Mouse (Mus musculus) stomach, embryonic 15.5 days (tissue): ENCODE measurements around the gene Bmper. TPM values are rescaled to one million over a fixed set of nuclear protein-coding genes. Genes with fewer than 3 reads are reported as not detected.

ENCODE experiments used
- ATAC-seq: fragments of 200-750 bp; cut with Nextera tagmentation; 2 replicates; pipeline ENCODE4 v1.8.0; 2017; ENCODE audit warnings: low read depth, moderate number of reproducible peaks, moderate TSS enrichment; ENCODE audit not compliant: insufficient read depth, low FRiP score
- H3K27ac ChIP-seq: fragments of 300-500 bp; sonication (generic); 2 replicates; pipeline ENCODE4 v1.5.1; 2015; ENCODE audit warnings: mild to moderate bottlenecking, inconsistent platforms
- H3K27me3 ChIP-seq: fragments of 300-500 bp; sonication (generic); replicated peaks from 2 replicates; pipeline ENCODE4 v1.6.1; 2015; ENCODE audit warnings: inconsistent platforms
- H3K36me3 ChIP-seq: fragments of 300-500 bp; sonication (generic); 2 replicates; pipeline ENCODE4 v1.6.1; 2015; ENCODE audit warnings: inconsistent platforms
- H3K4me1 ChIP-seq: fragments of 300-500 bp; sonication (generic); 2 replicates; pipeline ENCODE4 v1.6.1; 2015; ENCODE audit warnings: inconsistent platforms
- H3K4me2 ChIP-seq: fragments of 300-500 bp; sonication (generic); 2 replicates; pipeline ENCODE4 v1.6.1; 2015; ENCODE audit warnings: mild to moderate bottlenecking, inconsistent platforms
- H3K4me3 ChIP-seq: fragments of 300-500 bp; sonication (generic); replicated peaks from 2 replicates; pipeline ENCODE4 v1.5.1; 2015; ENCODE audit warnings: inconsistent platforms
- H3K9ac ChIP-seq: fragments of 300-500 bp; sonication (generic); 2 replicates; pipeline ENCODE4 v1.6.1; 2015; ENCODE audit warnings: inconsistent platforms
- H3K9me3 ChIP-seq: fragments of 300-500 bp; sonication (generic); 2 replicates; pipeline ENCODE4 v1.6.1; 2016; ENCODE audit warnings: inconsistent platforms
- WGBS: fragments of 180-500 bp; shearing (Covaris S2); methylation state at CpG from one replicate; pipeline ENCODE4 v1.1.7; 2015; 5-methylcytosine and 5-hydroxymethylcytosine counted together
- polyA plus RNA-seq: library from polyadenylated mRNA; unstranded; fragments of >200 nt; fragmentation: Nextera tagmentation; extraction: Ambion mirVana; gene quantifications from 2 replicates; pipeline ENCODE4 v1.2.1, GENCODE M21; 2015

The Bmper gene
- polyA plus RNA-seq, 1 experiment from 2014 or later = 7.3 TPM

GRCm38 (mm10) chr9:23262851-23263250 lies 40.0 kb downstream of the Bmper start:
- 81% methylated on average over 7 of the region's 7 CpGs for WGBS
- Histone ChIP-seq H3K36me3 (no peaks in the 10 kb centered on the region), H3K4me3 (no peak overlapping the region), H3K27me3 (no peaks in the 10 kb centered on the region), H3K27ac (no peak overlapping the region), H3K9ac (no peak overlapping the region), H3K4me2 (no peak overlapping the region), H3K9me3 (no peaks in the 10 kb centered on the region), H3K4me1 (no peaks in the 10 kb centered on the region)
- no peak for ATAC-seq

- Histone ChIP-seq H3K9ac (no peak overlapping the region), H3K27me3 (no peaks in the 10 kb centered on the region), H3K27ac (no peak overlapping the region), H3K4me1 (no peaks in the 10 kb centered on the region), H3K4me3 (no peak overlapping the region), H3K9me3 (no peaks in the 10 kb centered on the region), H3K36me3 (no peaks in the 10 kb centered on the region), H3K4me2 (no peak overlapping the region)
- ATAC-seq = no peak
- 81% methylated on average over 4 of the region's 4 CpGs for WGBS
Observed at GRCm38 (mm10) chr9:23264471-23264870, 41.6 kb downstream of the Bmper start.

GRCm38 (mm10) chr9:23268609-23269008 lies 45.7 kb downstream of the Bmper start:
- H3K27me3 ChIP-seq = no peaks in the 10 kb centered on the region
- no peaks in the 10 kb centered on the region for H3K9me3 ChIP-seq
- H3K27ac ChIP-seq = no peak overlapping the region
- no peak for ATAC-seq
- H3K36me3 ChIP-seq = no peaks in the 10 kb centered on the region
- no peaks in the 10 kb centered on the region for H3K4me1 ChIP-seq
- H3K9ac ChIP-seq = no peak overlapping the region
- no peak overlapping the region for H3K4me3 ChIP-seq
- 66% methylated on average over 7 of the region's 7 CpGs for WGBS
- H3K4me2 ChIP-seq = no peak overlapping the region

GRCm38 (mm10) chr9:23269087-23269486 lies 46.2 kb downstream of the Bmper start:
- Histone ChIP-seq H3K27me3 (no peaks in the 10 kb centered on the region), H3K4me3 (no peak overlapping the region), H3K36me3 (no peaks in the 10 kb centered on the region), H3K27ac (no peak overlapping the region), H3K4me2 (no peak overlapping the region), H3K9ac (no peak overlapping the region), H3K9me3 (no peaks in the 10 kb centered on the region), H3K4me1 (no peaks in the 10 kb centered on the region)
- ATAC-seq = no peak
- 64% methylated on average over 2 of the region's 2 CpGs for WGBS

- Histone ChIP-seq H3K36me3 (no peaks in the 10 kb centered on the region), H3K9me3 (no peaks in the 10 kb centered on the region), H3K27me3 (no peaks in the 10 kb centered on the region), H3K27ac (no peak overlapping the region), H3K4me2 (no peak overlapping the region), H3K4me3 (no peak overlapping the region), H3K9ac (no peak overlapping the region), H3K4me1 (no peaks in the 10 kb centered on the region)
- WGBS = 86% methylated on average over 4 of the region's 4 CpGs
- no peak for ATAC-seq
Observed at GRCm38 (mm10) chr9:23276244-23276643, 53.4 kb downstream of the Bmper start.

GRCm38 (mm10) chr9:23284940-23285460 lies 62.1 kb downstream of the Bmper start:
- Histone ChIP-seq H3K9ac (no peak overlapping the region), H3K9me3 (no peaks in the 10 kb centered on the region), H3K4me1 (no peaks in the 10 kb centered on the region), H3K4me2 (no peak overlapping the region), H3K27ac (no peak overlapping the region), H3K4me3 (no peak overlapping the region), H3K27me3 (no peaks in the 10 kb centered on the region), H3K36me3 (no peaks in the 10 kb centered on the region)
- no peak for ATAC-seq
- WGBS = 70% methylated on average over 4 of the region's 4 CpGs

- WGBS = 87% methylated on average over 3 of the region's 3 CpGs
- Histone ChIP-seq H3K27ac (no peak overlapping the region), H3K27me3 (no peaks in the 10 kb centered on the region), H3K4me1 (no peaks in the 10 kb centered on the region), H3K9ac (no peak overlapping the region), H3K9me3 (no peaks in the 10 kb centered on the region), H3K36me3 (no peaks in the 10 kb centered on the region), H3K4me2 (no peak overlapping the region), H3K4me3 (no peak overlapping the region)
- no peak for ATAC-seq
Observed at GRCm38 (mm10) chr9:23293574-23293973, 70.7 kb downstream of the Bmper start.

GRCm38 (mm10) chr9:23295569-23295968 lies 72.7 kb downstream of the Bmper start:
- no peaks in the 10 kb centered on the region for H3K27me3 ChIP-seq
- no peaks in the 10 kb centered on the region for H3K36me3 ChIP-seq
- H3K4me2 ChIP-seq = no peak overlapping the region
- no peaks in the 10 kb centered on the region for H3K9me3 ChIP-seq
- ATAC-seq = no peak
- H3K9ac ChIP-seq = no peak overlapping the region
- no peaks in the 10 kb centered on the region for H3K4me1 ChIP-seq
- 75% methylated on average over 6 of the region's 6 CpGs for WGBS
- H3K4me3 ChIP-seq = no peak overlapping the region
- H3K27ac ChIP-seq = no peak overlapping the region

GRCm38 (mm10) chr9:23297491-23298170 lies 74.8 kb downstream of the Bmper start:
- Histone ChIP-seq H3K9me3 (no peaks in the 10 kb centered on the region), H3K4me2 (no peak overlapping the region), H3K4me1 (no peaks in the 10 kb centered on the region), H3K27me3 (no peaks in the 10 kb centered on the region), H3K4me3 (no peak overlapping the region), H3K27ac (no peak overlapping the region), H3K9ac (no peak overlapping the region), H3K36me3 (no peaks in the 10 kb centered on the region)
- WGBS = 70% methylated on average over 8 of the region's 8 CpGs
- no peak for ATAC-seq

GRCm38 (mm10) chr9:23300376-23300775 lies 77.5 kb downstream of the Bmper start:
- Histone ChIP-seq H3K4me3 (no peak overlapping the region), H3K9me3 (no peaks in the 10 kb centered on the region), H3K36me3 (no peaks in the 10 kb centered on the region), H3K4me2 (no peak overlapping the region), H3K9ac (no peak overlapping the region), H3K27ac (no peak overlapping the region), H3K4me1 (no peaks in the 10 kb centered on the region), H3K27me3 (no peaks in the 10 kb centered on the region)
- WGBS = 88% methylated on average over 8 of the region's 8 CpGs
- no peak for ATAC-seq

- Histone ChIP-seq H3K9ac (no peak overlapping the region), H3K27ac (no peak overlapping the region), H3K36me3 (no peaks in the 10 kb centered on the region), H3K27me3 (no peaks in the 10 kb centered on the region), H3K9me3 (no peaks in the 10 kb centered on the region), H3K4me3 (no peak overlapping the region), H3K4me2 (no peak overlapping the region), H3K4me1 (no peaks in the 10 kb centered on the region)
- no peak for ATAC-seq
- WGBS = 63% methylated on average over 4 of the region's 4 CpGs
Observed at GRCm38 (mm10) chr9:23305681-23306080, 82.8 kb downstream of the Bmper start.

GRCm38 (mm10) chr9:23306226-23306625 lies 83.3 kb downstream of the Bmper start:
- WGBS = 69% methylated on average over 4 of the region's 4 CpGs
- ATAC-seq = no peak

GRCm38 (mm10) chr9:23307835-23308234 lies 85.0 kb downstream of the Bmper start:
- no peak overlapping the region for H3K27ac ChIP-seq
- no peaks in the 10 kb centered on the region for H3K9me3 ChIP-seq
- H3K36me3 ChIP-seq = no peaks in the 10 kb centered on the region
- no peaks in the 10 kb centered on the region for H3K27me3 ChIP-seq
- H3K4me1 ChIP-seq = no peaks in the 10 kb centered on the region
- no peak for ATAC-seq
- H3K4me3 ChIP-seq = no peak overlapping the region
- no peak overlapping the region for H3K9ac ChIP-seq
- no peak overlapping the region for H3K4me2 ChIP-seq
- WGBS = 85% methylated on average over 2 of the region's 2 CpGs

More at GRCm38 (mm10) chr9:23306226-23306625, 83.3 kb downstream of the Bmper start:
- Histone ChIP-seq H3K36me3 (no peaks in the 10 kb centered on the region), H3K27me3 (no peaks in the 10 kb centered on the region), H3K4me3 (no peak overlapping the region), H3K9ac (no peak overlapping the region), H3K9me3 (no peaks in the 10 kb centered on the region), H3K4me2 (no peak overlapping the region), H3K27ac (no peak overlapping the region), H3K4me1 (no peaks in the 10 kb centered on the region)
